Mouse (Mus musculus): ENCODE measurements around the gene Aip. TPM values are rescaled to one million over a fixed set of nuclear protein-coding genes. Genes with fewer than 3 reads are reported as not detected.

Gene Aip
- total and polyA plus RNA-seq, 3 experiments: 22.3 to 86.6 (median 39.9) TPM

DNA sequence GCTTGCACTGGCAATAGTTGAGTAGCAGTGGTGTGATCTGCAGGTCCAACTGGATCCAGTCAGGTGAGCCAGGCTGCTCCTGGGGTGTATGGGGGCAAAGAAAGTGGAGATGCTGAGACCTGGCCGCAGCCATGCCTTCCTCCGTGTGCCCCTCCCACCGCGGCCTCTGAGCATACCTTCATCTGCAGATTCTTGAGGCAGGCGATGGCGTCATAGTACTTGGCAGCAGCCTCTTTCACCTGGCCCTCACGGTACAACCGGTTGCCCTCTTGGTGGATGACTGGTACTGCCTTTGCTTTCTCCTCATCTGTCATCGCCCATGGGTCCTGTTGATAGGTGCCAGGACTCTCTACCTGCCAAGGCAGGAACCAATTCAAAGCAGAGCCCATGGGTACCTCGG is 10.5 kb downstream of the Aip start:
- H3K4me3 ChIP-seq (ENCODE audit: low read depth, low read length): peak overlapping the region; percentile 17; the same call in 1 of the 2 replicates
- no peaks in the 10 kb centered on the region for H3K27me3 ChIP-seq (ENCODE audit: insufficient read depth, low read length)
- H3K4me1 ChIP-seq (ENCODE audit: insufficient read depth, low read depth, low read length): peaks cover 49% of the 10 kb centered on the region
- no peak for ATAC-seq (ENCODE audit: extremely low read depth, insufficient number of reproducible peaks, low FRiP score, poor library complexity, severe bottlenecking)
- H3K36me3 ChIP-seq (replicated peaks): peaks cover 88% of the 10 kb centered on the region
- TF ChIP-seq CTCF (IDR thresholded peaks at IDR 0.05; ENCODE audit: low read depth, low read length): no peak
- no peak for TF ChIP-seq GATA2 (IDR thresholded peaks at IDR 0.05; ENCODE audit: borderline replicate concordance, low read depth, low read length)
- no peak for TF ChIP-seq POLR2AphosphoS5 (IDR thresholded peaks at IDR 0.05; ENCODE audit: insufficient replicate concordance, low read depth, low read length)
- no peak for TF ChIP-seq GATA1 (IDR thresholded peaks at IDR 0.05; ENCODE audit: borderline replicate concordance, low read length)
- TF ChIP-seq TAL1 (conservative IDR thresholded peaks at IDR 0.05; ENCODE audit: low read depth, low read length): no peak
- no peaks in the 10 kb centered on the region for H3K9me3 ChIP-seq (replicated peaks)
- no peak for DNase-seq (ENCODE audit: low spot score)

DNA sequence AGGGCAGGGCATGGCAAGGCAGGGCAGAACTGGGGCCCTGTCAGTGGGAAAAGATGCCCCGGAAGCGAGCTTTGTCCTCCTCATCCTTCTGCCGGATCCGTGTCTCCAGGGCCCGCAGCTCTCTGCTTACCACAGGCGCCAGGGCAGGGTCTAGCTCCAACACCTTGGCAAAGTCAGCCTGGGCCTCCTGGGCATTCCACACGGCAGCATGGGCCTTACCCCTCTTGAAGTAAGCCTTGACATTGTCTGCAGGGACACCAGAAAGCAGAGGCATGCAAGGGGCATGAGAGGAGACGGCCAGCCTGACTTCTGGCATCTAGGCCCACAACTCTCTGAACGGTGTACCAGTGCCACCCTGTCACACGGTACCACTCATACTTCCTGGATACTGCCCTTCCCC is 11.1 kb downstream of the Aip start:
- H3K36me3 ChIP-seq (replicated peaks): peaks cover 94% of the 10 kb centered on the region
- H3K4me3 ChIP-seq (ENCODE audit: low read depth, low read length): no peak overlapping the region; the same call in 1 of the 2 replicates
- H3K4me1 ChIP-seq (ENCODE audit: insufficient read depth, low read depth, low read length): peaks cover 43% of the 10 kb centered on the region
- no peak for TF ChIP-seq TAL1 (conservative IDR thresholded peaks at IDR 0.05; ENCODE audit: low read depth, low read length)
- no peak for TF ChIP-seq CTCF (IDR thresholded peaks at IDR 0.05; ENCODE audit: low read depth, low read length)
- TF ChIP-seq GATA1 (IDR thresholded peaks at IDR 0.05; ENCODE audit: borderline replicate concordance, low read length): no peak
- no peak for TF ChIP-seq POLR2AphosphoS5 (IDR thresholded peaks at IDR 0.05; ENCODE audit: insufficient replicate concordance, low read depth, low read length)
- TF ChIP-seq GATA2 (IDR thresholded peaks at IDR 0.05; ENCODE audit: borderline replicate concordance, low read depth, low read length): no peak
- H3K9me3 ChIP-seq (replicated peaks): no peaks in the 10 kb centered on the region
- no peak for DNase-seq (ENCODE audit: low spot score)
- H3K27me3 ChIP-seq (ENCODE audit: insufficient read depth, low read length): no peaks in the 10 kb centered on the region
- no peak for ATAC-seq (ENCODE audit: extremely low read depth, insufficient number of reproducible peaks, low FRiP score, poor library complexity, severe bottlenecking)

DNA sequence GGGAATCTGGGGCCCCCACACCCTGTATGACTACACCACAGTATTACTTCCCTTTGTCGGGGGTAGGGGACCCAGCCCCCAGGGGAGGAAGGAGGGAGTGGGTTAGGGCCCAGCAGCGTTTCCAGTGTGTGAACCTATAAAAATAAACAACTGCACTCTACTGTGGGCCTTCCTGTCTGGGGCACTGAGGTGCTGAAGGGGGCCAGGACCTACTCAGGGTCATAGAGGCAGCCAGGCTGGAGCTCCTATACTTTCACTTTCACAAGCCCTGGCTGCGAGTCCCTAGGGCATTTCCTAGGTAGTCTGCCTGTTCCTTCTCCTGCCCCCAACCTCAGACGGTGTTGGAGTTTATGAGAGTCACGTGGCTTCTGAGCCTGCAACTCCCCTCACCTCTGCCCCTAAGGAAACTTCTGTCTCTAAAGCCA is 11.8 kb downstream of the Aip start:
- ATAC-seq (ENCODE audit: extremely low read depth, insufficient number of reproducible peaks, low FRiP score, poor library complexity, severe bottlenecking) (peak; percentile 40; the same call in 1 of the 2 replicates), DNase-seq (ENCODE audit: low spot score) (peak; percentile 45)
- no peaks in the 10 kb centered on the region for H3K9me3 ChIP-seq (replicated peaks)
- no peak for TF ChIP-seq POLR2AphosphoS5 (IDR thresholded peaks at IDR 0.05; ENCODE audit: insufficient replicate concordance, low read depth, low read length)
- TF ChIP-seq GATA2 (IDR thresholded peaks at IDR 0.05; ENCODE audit: borderline replicate concordance, low read depth, low read length): no peak
- no peak for TF ChIP-seq TAL1 (conservative IDR thresholded peaks at IDR 0.05; ENCODE audit: low read depth, low read length)
- no peak for TF ChIP-seq GATA1 (IDR thresholded peaks at IDR 0.05; ENCODE audit: borderline replicate concordance, low read length)
- no peak for TF ChIP-seq CTCF (IDR thresholded peaks at IDR 0.05; ENCODE audit: low read depth, low read length)
- no peaks in the 10 kb centered on the region for H3K27me3 ChIP-seq (ENCODE audit: insufficient read depth, low read length)
- peaks cover 39% of the 10 kb centered on the region for H3K4me1 ChIP-seq (ENCODE audit: insufficient read depth, low read depth, low read length)
- peaks cover 98% of the 10 kb centered on the region for H3K36me3 ChIP-seq (replicated peaks)
- H3K4me3 ChIP-seq (ENCODE audit: low read depth, low read length): peak overlapping the region; percentile 28; the same call in 1 of the 2 replicates

DNA sequence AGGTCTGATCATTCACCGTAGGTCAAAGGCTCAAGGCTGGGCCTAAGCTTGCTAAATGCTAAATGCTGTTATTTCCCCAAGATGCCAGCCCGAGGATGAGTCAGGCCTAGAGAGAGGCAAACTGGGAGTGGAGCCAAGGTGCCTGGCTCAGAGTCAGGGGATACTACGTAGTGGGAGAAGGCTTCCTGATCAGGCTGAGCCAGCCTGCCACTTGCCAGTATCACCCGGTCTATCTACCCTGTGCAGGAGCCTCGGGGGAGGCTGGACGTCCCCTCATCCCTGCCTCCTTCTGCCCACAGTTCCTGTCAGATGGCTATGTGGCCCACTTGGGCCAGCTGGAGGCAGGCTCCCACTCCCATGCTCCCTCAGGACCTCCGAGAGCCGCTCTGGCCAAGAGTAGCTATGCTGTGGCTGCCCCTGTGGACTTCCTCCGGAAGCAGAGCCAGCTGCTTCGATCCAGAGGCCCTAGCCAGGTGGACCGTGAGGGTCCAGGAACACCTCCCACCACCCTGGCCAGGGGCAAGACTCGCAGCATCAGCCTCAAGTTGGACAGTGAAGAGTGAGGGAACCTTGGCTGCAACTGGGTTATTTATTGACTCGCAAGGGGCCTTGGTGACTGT is 12.4 kb downstream of the Aip start:
- peak overlapping the region; percentile 28; the same call in 1 of the 2 replicates for H3K4me3 ChIP-seq (ENCODE audit: low read depth, low read length)
- H3K27me3 ChIP-seq (ENCODE audit: insufficient read depth, low read length): no peaks in the 10 kb centered on the region
- H3K9me3 ChIP-seq (replicated peaks): no peaks in the 10 kb centered on the region
- DNase-seq (ENCODE audit: low spot score) (peak; percentile 73), ATAC-seq (ENCODE audit: extremely low read depth, insufficient number of reproducible peaks, low FRiP score, poor library complexity, severe bottlenecking) (0 out of 2 replicates have a peak, but pooled peaks have one; percentile 4)
- H3K4me1 ChIP-seq (ENCODE audit: insufficient read depth, low read depth, low read length): peaks cover 39% of the 10 kb centered on the region
- peaks cover 99% of the 10 kb centered on the region for H3K36me3 ChIP-seq (replicated peaks)
- TF ChIP-seq GATA2 (IDR thresholded peaks at IDR 0.05; ENCODE audit: borderline replicate concordance, low read depth, low read length) (no peak), TAL1 (conservative IDR thresholded peaks at IDR 0.05; ENCODE audit: low read depth, low read length) (peak; percentile 20; the same call in 1 of the 2 replicates), CTCF (IDR thresholded peaks at IDR 0.05; ENCODE audit: low read depth, low read length) (no peak)

DNA sequence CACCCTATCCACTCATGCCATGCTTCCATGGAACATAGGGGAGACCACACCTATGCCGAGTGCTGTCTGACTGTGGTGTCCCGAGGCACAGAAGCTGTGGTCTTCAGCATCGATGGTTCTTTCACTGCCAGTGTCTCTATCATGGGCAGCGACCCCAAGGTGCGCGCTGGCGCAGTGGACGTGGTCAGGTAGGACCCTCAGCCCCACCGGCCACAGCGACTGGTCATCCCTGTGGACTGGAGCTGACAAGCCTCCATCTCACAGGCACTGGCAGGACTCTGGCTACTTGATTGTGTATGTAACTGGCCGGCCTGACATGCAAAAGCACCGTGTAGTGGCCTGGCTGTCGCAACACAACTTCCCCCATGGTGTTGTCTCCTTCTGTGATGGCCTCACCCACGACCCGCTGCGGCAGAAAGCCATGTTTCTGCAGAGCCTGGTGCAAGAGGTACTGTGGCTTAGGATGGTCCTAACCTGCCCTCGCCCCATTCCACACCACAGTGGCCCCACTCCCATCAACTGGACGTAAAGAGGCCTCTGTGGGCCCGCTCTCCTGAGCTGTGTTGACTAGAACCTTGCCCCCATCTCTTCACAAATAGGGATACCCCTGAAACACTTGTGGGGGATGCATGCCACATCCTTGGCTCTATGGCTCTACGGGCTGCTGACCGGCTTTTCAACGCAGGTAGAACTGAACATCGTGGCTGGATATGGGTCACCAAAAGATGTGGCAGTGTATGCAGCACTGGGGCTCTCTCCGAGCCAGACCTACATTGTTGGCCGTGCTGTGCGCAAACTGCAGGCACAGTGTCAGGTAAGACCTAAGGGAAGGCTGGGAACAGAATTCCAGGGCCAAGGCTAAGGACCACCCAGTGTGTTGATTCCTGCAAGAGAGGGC is 13.3 kb downstream of the Aip start:
- peaks cover 99% of the 10 kb centered on the region for H3K36me3 ChIP-seq (replicated peaks)
- H3K4me1 ChIP-seq (ENCODE audit: insufficient read depth, low read depth, low read length): peaks cover 35% of the 10 kb centered on the region
- ATAC-seq (ENCODE audit: extremely low read depth, insufficient number of reproducible peaks, low FRiP score, poor library complexity, severe bottlenecking): no peak
- no peaks in the 10 kb centered on the region for H3K9me3 ChIP-seq (replicated peaks)
- TF ChIP-seq TAL1 (conservative IDR thresholded peaks at IDR 0.05; ENCODE audit: low read depth, low read length) (no peak), CTCF (IDR thresholded peaks at IDR 0.05; ENCODE audit: low read depth, low read length) (no peak), POLR2AphosphoS5 (IDR thresholded peaks at IDR 0.05; ENCODE audit: insufficient replicate concordance, low read depth, low read length) (no peak), GATA2 (IDR thresholded peaks at IDR 0.05; ENCODE audit: borderline replicate concordance, low read depth, low read length) (no peak), GATA1 (IDR thresholded peaks at IDR 0.05; ENCODE audit: borderline replicate concordance, low read length) (no peak)
- H3K27me3 ChIP-seq (ENCODE audit: insufficient read depth, low read length): no peaks in the 10 kb centered on the region
- no peak for DNase-seq (ENCODE audit: low spot score)
- H3K4me3 ChIP-seq (ENCODE audit: low read depth, low read length): no peak overlapping the region

DNA sequence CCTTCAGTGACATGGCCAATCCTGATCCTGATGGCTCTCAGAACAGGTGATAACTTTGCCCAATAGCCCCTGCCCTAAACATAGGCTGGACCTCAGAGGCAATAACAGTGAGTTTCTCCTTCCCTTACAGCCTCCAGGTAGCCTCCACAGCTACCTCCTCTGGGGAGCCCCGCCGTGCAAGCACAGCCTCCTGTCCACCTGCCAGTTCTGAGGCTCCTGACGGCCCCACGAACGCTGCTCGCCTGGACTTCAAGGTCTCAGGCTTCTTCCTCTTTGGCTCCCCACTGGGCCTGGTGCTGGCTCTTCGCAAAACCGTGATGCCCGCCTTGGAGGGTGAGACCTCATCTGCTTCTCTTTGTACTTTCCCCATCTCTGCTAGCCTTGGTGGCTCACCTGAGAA is 17.1 kb downstream of the Aip start:
- ATAC-seq (ENCODE audit: extremely low read depth, insufficient number of reproducible peaks, low FRiP score, poor library complexity, severe bottlenecking) (no peak), DNase-seq (ENCODE audit: low spot score) (no peak)
- H3K36me3 ChIP-seq (replicated peaks): peaks cover 95% of the 10 kb centered on the region
- TF ChIP-seq TAL1 (conservative IDR thresholded peaks at IDR 0.05; ENCODE audit: low read depth, low read length) (no peak), GATA2 (IDR thresholded peaks at IDR 0.05; ENCODE audit: borderline replicate concordance, low read depth, low read length) (no peak), CTCF (IDR thresholded peaks at IDR 0.05; ENCODE audit: low read depth, low read length) (no peak), GATA1 (IDR thresholded peaks at IDR 0.05; ENCODE audit: borderline replicate concordance, low read length) (no peak), POLR2AphosphoS5 (IDR thresholded peaks at IDR 0.05; ENCODE audit: insufficient replicate concordance, low read depth, low read length) (no peak)
- H3K9me3 ChIP-seq (replicated peaks): no peaks in the 10 kb centered on the region
- peaks cover 17% of the 10 kb centered on the region for H3K4me1 ChIP-seq (ENCODE audit: insufficient read depth, low read depth, low read length)
- H3K27me3 ChIP-seq (ENCODE audit: insufficient read depth, low read length): no peaks in the 10 kb centered on the region
- H3K4me3 ChIP-seq (ENCODE audit: low read depth, low read length): no peak overlapping the region
